Mouse (Mus musculus) embryonic facial prominence, embryonic 11.5 days (tissue): ENCODE results near the gene Olfr980. TPM values are rescaled to one million over a fixed set of nuclear protein-coding genes. Genes with fewer than 3 reads are reported as not detected.

Experiments used
- polyA plus RNA-seq: library from polyadenylated mRNA; unstranded; fragments of >200 nt; fragmentation: Nextera tagmentation; extraction: Ambion mirVana; gene quantifications from 2 replicates; pipeline ENCODE4 v1.2.1, GENCODE M21; 2014

Gene Olfr980
- polyA plus RNA-seq, 1 experiment from 2014 or later, result not detected

Other genes starting within 250 kb of the Olfr980 start
- not detected in 2 replicates for gene Olfr968, start 226.3 kb downstream of the Olfr980 start, polyA plus RNA-seq
- not detected in 2 replicates for gene Olfr969, start 218.6 kb downstream of the Olfr980 start, polyA plus RNA-seq
- gene Olfr970, start 200.7 kb downstream of the Olfr980 start, polyA plus RNA-seq, result not detected in 2 replicates
- not detected in 2 replicates for gene Olfr971, start 172.7 kb downstream of the Olfr980 start, polyA plus RNA-seq
- gene Olfr972, start 143.2 kb downstream of the Olfr980 start, polyA plus RNA-seq, result not detected in 2 replicates
- not detected in 2 replicates for gene Olfr229, start 102.2 kb downstream of the Olfr980 start, polyA plus RNA-seq
- gene Olfr974, start 72.1 kb downstream of the Olfr980 start, polyA plus RNA-seq, result not detected in 2 replicates
- not detected in 2 replicates for gene Olfr975, start 57.5 kb downstream of the Olfr980 start, polyA plus RNA-seq
- not detected in 2 replicates for gene Olfr976, start 48.4 kb downstream of the Olfr980 start, polyA plus RNA-seq
- not detected in 2 replicates for gene Olfr978, start 17.5 kb downstream of the Olfr980 start, polyA plus RNA-seq
- gene Olfr979, start 6.1 kb downstream of the Olfr980 start, polyA plus RNA-seq, result not detected in 2 replicates
- not detected in 2 replicates for gene Olfr981, start 11.9 kb upstream of the Olfr980 start, polyA plus RNA-seq
- not detected in 2 replicates for gene Olfr982, start 64.2 kb upstream of the Olfr980 start, polyA plus RNA-seq
- gene Olfr983, start 84.0 kb upstream of the Olfr980 start, polyA plus RNA-seq, result not detected in 2 replicates
- gene Olfr984, start 104.6 kb upstream of the Olfr980 start, polyA plus RNA-seq, result not detected in 2 replicates
- gene Olfr985, start 120.6 kb upstream of the Olfr980 start, polyA plus RNA-seq, result not detected in 2 replicates
- gene Tmem225, start 138.5 kb upstream of the Olfr980 start, polyA plus RNA-seq, result not detected in 2 replicates
- not detected in 2 replicates for gene Olfr986, start 171.3 kb upstream of the Olfr980 start, polyA plus RNA-seq
- 7.9 TPM in 2 replicates for gene Zfp202, start 182.7 kb upstream of the Olfr980 start, polyA plus RNA-seq